Mouse (Mus musculus): ENCODE results near the gene Gm8127.
"Not testable (repeated sequence)": the region's sequence is repeated elsewhere in the genome, so short reads cannot be mapped to it uniquely, and the experiment has no call there.

The Gm8127 gene

DNA sequence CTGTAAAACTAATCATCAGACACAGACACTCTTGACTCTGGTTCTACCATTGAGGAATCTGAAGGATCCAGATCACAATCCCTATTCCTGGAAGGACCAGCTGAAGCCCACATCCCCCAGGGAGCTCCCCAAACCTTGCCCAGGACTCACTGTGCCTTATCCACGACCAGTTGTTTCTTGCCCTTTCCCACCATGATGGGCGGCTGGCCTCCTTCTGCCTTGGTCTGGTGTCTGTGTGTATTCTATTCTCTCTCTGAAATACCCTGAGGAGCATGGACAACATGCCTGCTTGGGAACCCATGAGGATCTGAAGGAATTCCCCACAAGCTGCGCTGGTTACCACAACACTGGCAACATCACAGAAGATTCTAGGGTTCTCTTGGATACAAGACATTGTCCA is at the start of gene Gm8127:
TSS of gene Gm8127 (minus strand) at position 330 of the 400 bp plus-strand sequence.
- DNase-seq (ENCODE audit: low spot score), result not testable (repeated sequence)

GRCm38 (mm10) chr14:43337646-43338045 is 44.0 kb upstream of the Gm8127 start:
- DNase-seq (ENCODE audit: low spot score), result not testable (repeated sequence)

DNA sequence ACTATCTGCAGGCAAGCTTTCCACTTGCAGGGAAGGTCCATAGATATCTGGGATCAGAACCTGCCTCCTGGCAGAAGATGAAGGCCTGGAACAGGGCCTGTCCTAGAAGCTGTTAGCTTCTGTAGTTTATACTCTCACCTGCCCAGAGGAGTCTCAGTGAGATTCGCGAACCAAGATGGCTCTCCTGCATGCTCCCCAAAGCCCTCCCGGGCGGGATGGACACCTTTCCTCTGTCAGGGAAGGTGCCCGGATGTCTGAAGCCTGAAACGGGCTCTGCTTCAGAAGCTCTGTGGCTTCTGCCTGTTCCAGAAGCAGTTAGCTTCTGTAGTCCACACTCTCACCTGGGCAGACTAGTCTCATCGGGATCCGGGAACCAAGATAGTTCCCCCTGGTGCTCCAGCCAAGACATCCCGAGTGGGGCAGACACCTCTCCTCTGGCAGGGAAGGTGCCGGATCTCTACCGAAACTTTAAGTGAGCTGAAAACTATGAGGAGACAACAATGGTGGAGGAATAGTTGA is 37.8 kb upstream of the Gm8127 start:
- DNase-seq (ENCODE audit: low spot score), result not testable (repeated sequence)

DNA sequence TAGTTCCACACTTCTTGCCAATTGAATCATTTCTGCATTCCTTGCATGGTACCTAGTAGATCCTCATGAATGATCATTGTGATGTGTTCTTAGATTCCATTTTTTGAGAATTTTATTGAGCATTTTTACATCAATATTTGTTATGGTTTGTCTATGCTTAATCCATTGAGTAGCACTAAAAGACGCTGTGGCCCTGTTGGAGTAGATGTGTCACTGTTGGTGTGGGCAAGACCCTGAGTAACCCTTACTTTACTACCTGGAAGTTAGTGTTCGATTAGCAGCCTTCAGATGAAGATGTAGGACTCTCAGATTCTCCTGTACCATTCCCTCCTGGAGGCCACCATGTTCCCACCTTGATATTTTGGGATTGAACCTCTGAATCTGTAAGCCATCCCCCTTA is 35.0 kb upstream of the Gm8127 start:
- DNase-seq (ENCODE audit: low spot score), result not testable (repeated sequence)

DNA sequence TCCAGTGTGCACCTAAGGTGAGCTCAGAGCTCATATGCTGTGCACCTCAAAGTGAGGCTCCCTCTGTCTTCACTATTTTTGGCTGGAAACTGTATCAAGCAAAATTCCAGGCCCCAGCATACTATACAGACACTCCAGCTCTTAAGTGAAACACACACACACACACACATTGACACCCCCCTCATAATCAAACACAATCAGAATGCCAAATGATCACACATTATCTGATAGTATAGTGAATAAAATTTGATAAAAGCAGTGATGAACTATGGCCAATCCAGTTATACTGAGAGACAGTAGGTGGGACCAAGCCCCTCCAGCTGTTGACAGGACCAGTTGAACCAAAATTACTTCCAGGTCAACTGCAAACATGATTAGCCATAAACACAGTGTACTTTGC is 25.9 kb upstream of the Gm8127 start:
- not testable (repeated sequence) for DNase-seq (ENCODE audit: low spot score)

DNA sequence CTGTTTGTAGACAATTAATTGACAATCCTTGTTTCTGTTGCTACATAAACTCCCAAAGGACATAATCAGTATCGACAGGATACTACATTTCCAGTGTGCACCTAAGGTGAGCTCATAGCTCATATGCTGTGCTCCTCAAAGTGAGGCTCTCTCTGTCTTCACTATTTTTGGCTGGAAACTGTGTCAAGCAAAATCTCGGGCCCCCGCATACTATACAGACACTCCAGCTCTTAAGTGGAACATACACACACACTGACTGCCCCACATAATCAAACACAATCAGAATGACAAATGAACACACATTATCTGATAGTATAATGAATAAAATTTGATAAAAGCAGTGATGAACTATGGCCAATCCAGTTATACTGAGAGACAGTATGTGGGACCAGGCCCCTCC is 15.0 kb downstream of the Gm8127 start:
- DNase-seq (ENCODE audit: low spot score), result not testable (repeated sequence)

- not testable (repeated sequence) for DNase-seq (ENCODE audit: low spot score)
These were observed 15.5 kb downstream of the Gm8127 start for GRCm38 (mm10) chr14:43278146-43278545.

- not testable (repeated sequence) for DNase-seq (ENCODE audit: low spot score)
These were observed 16.2 kb downstream of the Gm8127 start for GRCm38 (mm10) chr14:43277468-43277867.

GRCm38 (mm10) chr14:43275752-43276151 is 17.9 kb downstream of the Gm8127 start:
- not testable (repeated sequence) for DNase-seq (ENCODE audit: low spot score)

DNA sequence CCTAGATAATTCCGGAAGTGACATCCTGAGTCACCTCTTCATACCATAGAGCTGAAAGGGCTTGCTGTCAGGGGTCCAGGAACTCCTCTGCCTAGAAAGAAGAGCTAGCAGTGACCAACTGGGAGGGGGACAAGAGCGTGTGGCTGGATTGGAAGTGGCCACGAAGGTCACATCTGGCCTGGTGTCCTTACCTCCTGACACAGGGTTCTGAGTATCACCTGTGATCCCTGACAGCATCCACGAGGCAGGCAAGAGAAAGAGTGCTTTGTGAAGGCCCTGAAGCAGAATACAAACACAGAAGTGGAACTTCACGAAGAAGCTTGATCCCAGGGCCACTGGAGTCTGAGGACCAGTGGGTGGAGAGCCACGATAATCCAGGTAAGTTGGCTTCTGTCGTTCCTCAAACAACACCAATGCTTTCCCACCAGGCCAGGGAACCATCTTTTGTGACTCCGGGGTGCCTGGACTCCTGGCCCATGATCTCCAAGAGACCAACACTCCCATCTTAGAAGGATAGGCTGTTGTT is 18.6 kb downstream of the Gm8127 start, which contains the start of gene Gm9732:
TSS of gene Gm9732 (plus strand) at position 51 of the 526 bp plus-strand sequence.
- DNase-seq (ENCODE audit: low spot score), result not testable (repeated sequence)

- DNase-seq (ENCODE audit: low spot score), result not testable (repeated sequence)
These were observed 20.5 kb downstream of the Gm8127 start for GRCm38 (mm10) chr14:43273161-43273560.

DNA sequence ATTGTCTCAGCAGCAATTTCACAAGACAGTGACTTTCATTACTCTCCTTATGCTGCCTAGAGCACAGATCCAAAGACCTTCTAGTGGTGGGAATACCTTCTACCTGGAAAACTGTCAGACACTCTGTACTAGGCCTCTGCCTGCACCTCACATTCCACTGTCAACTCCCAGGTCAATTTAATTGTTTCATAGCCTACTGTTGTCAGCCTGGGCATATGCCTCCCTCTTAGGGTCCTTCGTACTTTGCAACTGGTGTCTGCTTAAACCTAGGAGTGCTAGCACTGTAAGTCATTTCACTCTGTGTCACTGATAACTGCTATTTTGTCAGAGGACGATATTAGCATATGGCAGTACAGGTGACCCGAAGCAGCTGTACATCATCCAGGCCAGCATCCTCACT is 24.4 kb downstream of the Gm8127 start:
- DNase-seq (ENCODE audit: low spot score), result not testable (repeated sequence)

DNA sequence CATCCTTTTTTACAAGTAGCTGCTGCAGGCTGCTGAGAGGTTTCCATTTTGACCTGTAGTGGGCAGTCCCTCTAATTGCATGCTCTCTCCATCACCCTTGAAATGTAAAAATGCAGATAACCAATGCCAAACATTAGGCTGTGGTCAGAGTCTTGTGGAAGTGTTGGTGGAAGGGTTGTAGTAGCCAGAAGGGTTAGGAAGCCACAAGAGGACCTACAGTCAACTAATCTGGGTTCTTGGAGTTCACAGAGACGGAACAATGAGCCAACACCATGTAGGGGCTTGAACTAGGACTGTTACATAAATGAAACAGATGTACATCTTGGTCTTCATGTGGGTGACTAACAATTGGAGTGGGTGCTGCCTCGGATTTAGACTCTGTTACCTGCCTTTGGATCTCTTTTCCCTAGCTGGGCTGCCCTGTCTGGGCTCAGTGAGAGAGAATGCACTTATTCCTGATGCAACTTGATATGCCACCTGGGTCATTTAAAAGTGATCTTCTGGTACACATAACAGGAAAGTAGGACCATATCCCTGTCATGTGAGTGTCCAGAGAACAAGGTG is 25.0 kb downstream of the Gm8127 start:
- not testable (repeated sequence) for DNase-seq (ENCODE audit: low spot score)

DNA sequence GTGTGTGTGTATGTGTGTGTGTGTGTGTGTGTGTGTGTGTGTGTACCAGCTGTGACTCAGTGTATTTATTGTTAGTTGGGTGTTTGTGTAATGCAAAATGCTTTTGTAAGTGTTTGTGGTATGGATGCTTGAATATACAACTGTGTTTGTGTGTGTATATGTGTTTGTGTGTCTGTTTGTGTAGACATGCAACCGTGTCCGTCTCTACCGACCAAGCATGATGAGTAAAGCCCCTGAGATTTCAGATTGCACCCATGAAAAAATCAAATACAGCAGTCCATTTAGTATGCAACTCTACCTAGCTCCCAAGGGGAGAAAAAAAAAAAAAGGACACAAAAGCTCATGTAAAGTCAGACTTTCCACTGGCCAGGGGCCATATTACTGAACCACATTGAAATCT is 30.2 kb downstream of the Gm8127 start:
- DNase-seq (ENCODE audit: low spot score), result not testable (repeated sequence)

DNA sequence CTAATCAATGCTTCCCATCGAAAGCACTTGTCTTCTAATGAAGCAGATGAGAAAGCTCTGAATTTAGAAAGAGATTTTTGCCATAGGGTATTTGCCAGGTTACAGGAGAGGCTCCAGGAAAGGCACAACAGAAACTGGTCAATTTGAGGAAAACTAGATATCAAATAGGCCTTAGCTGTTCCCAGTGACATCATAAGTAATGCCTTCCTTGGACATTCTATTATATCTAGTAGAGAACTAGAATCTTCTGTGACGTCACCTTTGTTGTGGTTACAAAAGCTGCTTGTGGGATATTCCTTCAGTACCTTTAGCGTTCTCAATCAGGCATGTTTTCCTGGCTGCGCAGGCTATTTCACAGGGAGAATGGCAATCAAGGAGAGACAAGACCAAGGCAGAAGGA is 35.3 kb downstream of the Gm8127 start, which contains the start of gene Gm8126:
TSS of gene Gm8126 (plus strand) at position 301 of the 400 bp plus-strand sequence.
- not testable (repeated sequence) for DNase-seq (ENCODE audit: low spot score)

DNA sequence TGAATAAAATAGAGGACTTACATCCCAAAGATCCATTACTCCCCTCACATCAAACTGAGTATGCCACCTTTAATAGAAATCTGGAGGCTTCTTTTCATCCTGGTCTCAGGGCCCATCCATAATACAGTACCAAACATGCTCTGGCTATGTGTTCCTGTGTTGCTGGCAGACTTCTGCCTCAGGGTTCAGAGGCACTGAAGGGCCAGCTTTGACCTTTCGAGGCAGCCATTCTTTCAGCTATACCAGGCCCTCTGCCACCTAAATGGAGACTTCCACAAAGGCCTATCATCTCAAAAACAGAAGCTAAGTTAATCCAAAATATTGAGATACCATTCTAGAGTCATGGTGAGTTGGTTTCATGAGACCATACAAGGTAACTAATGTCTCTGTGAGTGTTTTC is 37.1 kb downstream of the Gm8127 start:
- DNase-seq (ENCODE audit: low spot score), result not testable (repeated sequence)

GRCm38 (mm10) chr14:43250549-43251253 is 42.9 kb downstream of the Gm8127 start:
- DNase-seq (ENCODE audit: low spot score), result not testable (repeated sequence)

GRCm38 (mm10) chr14:43249611-43250170 is 43.9 kb downstream of the Gm8127 start:
- not testable (repeated sequence) for DNase-seq (ENCODE audit: low spot score)
